Mouse (Mus musculus) inflammation-experienced regulatory T-cells, adult 16 weeks (primary cell): ENCODE data around the gene Gm21693. TPM values are rescaled to one million over a fixed set of nuclear protein-coding genes. Genes with fewer than 3 reads are reported as not detected.

Experiments used
- polyA plus RNA-seq: library from polyadenylated mRNA; unstranded; fragments of 100-300 nt; shearing (Covaris generic); gene quantifications from one replicate; pipeline ENCODE4 v1.2.1, GENCODE M21; 2017

Gene Gm21693
- polyA plus RNA-seq, result not detected

DNA sequence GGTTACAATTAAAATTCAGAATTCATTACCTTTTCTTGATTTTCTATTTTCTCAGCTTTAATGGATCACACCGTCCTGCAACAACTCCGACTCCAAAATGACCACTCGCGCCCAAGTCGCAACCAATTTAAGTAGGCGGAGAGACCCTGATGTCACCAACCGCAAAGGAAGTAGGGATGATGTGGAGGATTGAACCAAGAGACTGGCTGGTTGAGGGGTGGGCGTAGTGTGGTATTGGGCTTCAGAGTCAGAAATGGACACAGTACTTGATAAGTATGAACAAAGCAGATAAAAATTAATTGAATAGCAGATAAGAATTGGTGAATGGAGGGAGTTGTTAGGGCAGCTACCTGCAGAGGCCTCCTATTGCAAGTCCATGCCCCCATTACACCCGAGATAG, at the start of gene Gm21693:
Gene Gm21693, minus strand, starts transcription at position 101 of the 400 bp plus-strand sequence.

DNA sequence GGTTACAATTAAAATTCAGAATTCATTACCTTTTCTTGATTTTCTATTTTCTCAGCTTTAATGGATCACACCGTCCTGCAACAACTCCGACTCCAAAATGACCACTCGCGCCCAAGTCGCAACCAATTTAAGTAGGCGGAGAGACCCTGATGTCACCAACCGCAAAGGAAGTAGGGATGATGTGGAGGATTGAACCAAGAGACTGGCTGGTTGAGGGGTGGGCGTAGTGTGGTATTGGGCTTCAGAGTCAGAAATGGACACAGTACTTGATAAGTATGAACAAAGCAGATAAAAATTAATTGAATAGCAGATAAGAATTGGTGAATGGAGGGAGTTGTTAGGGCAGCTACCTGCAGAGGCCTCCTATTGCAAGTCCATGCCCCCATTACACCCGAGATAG, 38.8 kb downstream of the Gm21693 start, which contains the start of gene Gm21677:
Gene Gm21677, minus strand, starts transcription at position 101 of the 400 bp plus-strand sequence.

Other genes starting within 250 kb of the Gm21693 start
- not detected for gene Gm21677, start 38.9 kb downstream of the Gm21693 start, polyA plus RNA-seq
- gene Gm21704, start 64.8 kb upstream of the Gm21693 start, polyA plus RNA-seq, result not detected
- not detected for gene Gm21708, start 64.8 kb upstream of the Gm21693 start, polyA plus RNA-seq